Mouse (Mus musculus) liver, embryonic 15.5 days (tissue): ENCODE results near the gene Ptprh. TPM values are rescaled to one million over a fixed set of nuclear protein-coding genes. Genes with fewer than 3 reads are reported as not detected.

Experiments used
- ATAC-seq: fragments of 200-750 bp; cut with Nextera tagmentation; 2 replicates; pipeline ENCODE4 v1.8.0; 2017; ENCODE audit warnings: moderate number of reproducible peaks, mild to moderate bottlenecking, moderate library complexity; ENCODE audit not compliant: insufficient read depth
- H3K27ac ChIP-seq: fragments of 300-500 bp; sonication (generic); replicated peaks from 2 replicates; pipeline ENCODE4 v1.5.1; 2015; ENCODE audit warnings: mild to moderate bottlenecking, inconsistent platforms
- H3K27me3 ChIP-seq: fragments of 300-500 bp; sonication (generic); 2 replicates; pipeline ENCODE4 v1.6.1; 2015; ENCODE audit warnings: mild to moderate bottlenecking, inconsistent platforms
- H3K36me3 ChIP-seq: fragments of 300-500 bp; sonication (generic); replicated peaks from 2 replicates; pipeline ENCODE4 v1.6.1; 2015; ENCODE audit warnings: moderate library complexity, mild to moderate bottlenecking, inconsistent platforms
- H3K4me1 ChIP-seq: fragments of 300-500 bp; sonication (generic); replicated peaks from 2 replicates; pipeline ENCODE4 v1.6.1; 2015; ENCODE audit warnings: inconsistent platforms
- H3K4me2 ChIP-seq: fragments of 300-500 bp; sonication (generic); 2 replicates; pipeline ENCODE4 v1.6.1; 2015; ENCODE audit warnings: moderate library complexity, mild to moderate bottlenecking, inconsistent platforms
- H3K4me3 ChIP-seq: fragments of 300-500 bp; sonication (generic); replicated peaks from 2 replicates; pipeline ENCODE4 v1.5.1; 2015; ENCODE audit warnings: mild to moderate bottlenecking, inconsistent platforms
- H3K9ac ChIP-seq: fragments of 300-500 bp; sonication (generic); 2 replicates; pipeline ENCODE4 v1.6.1; 2015; ENCODE audit warnings: moderate library complexity, mild to moderate bottlenecking, inconsistent platforms
- H3K9me3 ChIP-seq: fragments of 300-500 bp; sonication (generic); replicated peaks from 2 replicates; pipeline ENCODE4 v1.6.1; 2016; ENCODE audit warnings: inconsistent platforms
- WGBS: fragments of 180-500 bp; shearing (Covaris S2); methylation state at CpG from one replicate; pipeline ENCODE4 v1.1.7; 2015; ENCODE audit warnings: mixed read lengths; ENCODE audit not compliant: insufficient replicate concordance; 5-methylcytosine and 5-hydroxymethylcytosine counted together
- polyA plus RNA-seq: library from polyadenylated mRNA; unstranded; fragments of >200 nt; fragmentation: Nextera tagmentation; extraction: Ambion mirVana; gene quantifications from 2 replicates; pipeline ENCODE4 v1.2.1, GENCODE M21; 2015

Ptprh gene
- polyA plus RNA-seq, 1 experiment from 2014 or later = not detected

DNA sequence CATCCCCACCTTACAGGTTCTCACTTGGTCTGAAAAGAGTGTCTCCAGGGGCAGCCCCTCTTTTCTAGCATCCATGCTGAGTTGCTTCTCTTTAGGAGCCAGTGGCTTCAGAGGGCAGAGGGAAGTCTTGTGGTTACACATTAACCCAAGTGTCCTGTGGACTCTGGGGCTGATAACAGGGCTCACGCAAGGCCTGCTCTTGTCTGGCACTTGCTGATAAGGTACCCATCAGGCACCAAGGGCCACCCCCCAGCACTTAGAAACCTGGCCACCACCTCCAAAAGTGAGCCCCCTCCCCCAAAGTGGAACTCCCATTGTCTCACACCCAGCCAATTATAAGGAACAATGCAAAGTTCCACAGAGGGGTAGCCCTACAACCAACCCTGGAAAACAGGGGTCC lies 26.4 kb upstream of the Ptprh start:
- Histone ChIP-seq H3K27ac (peak overlapping the region; percentile 97), H3K27me3 (no peaks in the 10 kb centered on the region), H3K4me2 (peak overlapping the region; percentile 77), H3K36me3 (peaks cover 59% of the 10 kb centered on the region), H3K9me3 (no peaks in the 10 kb centered on the region), H3K4me1 (peaks cover 65% of the 10 kb centered on the region), H3K9ac (peak overlapping the region; percentile 67), H3K4me3 (peak overlapping the region; percentile 64)
- peak; percentile 91 for ATAC-seq
- WGBS = 8% methylated on average over 1 of the region's 1 CpGs

DNA sequence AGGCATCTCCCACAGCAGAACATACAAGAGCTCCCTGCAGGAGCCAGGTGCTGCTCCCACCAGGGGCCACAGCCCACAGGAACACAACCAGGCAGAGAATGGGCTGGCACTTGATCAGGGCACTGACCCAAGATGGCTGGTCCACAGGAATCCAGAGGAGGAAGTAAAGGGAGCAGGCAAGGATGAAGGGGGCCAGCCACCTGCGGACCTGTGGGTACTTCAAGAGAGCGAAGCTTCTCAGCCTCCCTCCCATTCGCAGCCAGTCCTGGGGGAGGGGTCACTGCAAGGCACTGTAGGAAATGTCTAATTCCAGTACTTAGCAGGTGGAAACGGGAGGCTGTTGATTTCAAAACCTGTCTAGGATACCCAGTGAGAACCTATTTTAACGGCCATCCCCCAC lies 25.7 kb upstream of the Ptprh start:
- WGBS = 19% methylated on average over 5 of the region's 5 CpGs
- Histone ChIP-seq H3K9me3 (no peaks in the 10 kb centered on the region), H3K36me3 (peaks cover 54% of the 10 kb centered on the region), H3K4me3 (peak overlapping the region; percentile 64), H3K4me2 (peak overlapping the region; percentile 77), H3K27me3 (no peaks in the 10 kb centered on the region), H3K4me1 (peaks cover 65% of the 10 kb centered on the region), H3K27ac (peak overlapping the region; percentile 97), H3K9ac (peak overlapping the region; percentile 67)
- ATAC-seq = peak; percentile 55

DNA sequence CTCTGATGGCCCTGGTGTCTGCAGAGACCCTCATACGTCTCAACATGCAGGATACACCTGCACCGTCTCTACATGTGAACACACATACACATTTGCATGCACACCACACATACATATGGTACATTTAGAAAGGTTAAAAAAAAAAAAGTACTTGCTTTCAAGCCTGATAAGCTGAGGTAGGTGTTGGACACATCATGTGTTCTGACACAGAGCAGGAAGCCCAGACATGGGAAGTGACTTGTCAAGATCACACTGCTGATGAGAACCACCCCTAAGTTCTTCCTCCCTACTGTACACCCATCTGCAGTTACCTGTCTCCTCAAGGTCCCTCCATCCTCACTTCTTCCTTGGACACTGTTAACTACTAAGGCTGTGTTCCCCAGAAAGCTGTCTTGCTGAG lies 22.1 kb upstream of the Ptprh start:
- no peaks in the 10 kb centered on the region for H3K9me3 ChIP-seq
- H3K27ac ChIP-seq = no peak overlapping the region; the same call in 1 of the 2 replicates

DNA sequence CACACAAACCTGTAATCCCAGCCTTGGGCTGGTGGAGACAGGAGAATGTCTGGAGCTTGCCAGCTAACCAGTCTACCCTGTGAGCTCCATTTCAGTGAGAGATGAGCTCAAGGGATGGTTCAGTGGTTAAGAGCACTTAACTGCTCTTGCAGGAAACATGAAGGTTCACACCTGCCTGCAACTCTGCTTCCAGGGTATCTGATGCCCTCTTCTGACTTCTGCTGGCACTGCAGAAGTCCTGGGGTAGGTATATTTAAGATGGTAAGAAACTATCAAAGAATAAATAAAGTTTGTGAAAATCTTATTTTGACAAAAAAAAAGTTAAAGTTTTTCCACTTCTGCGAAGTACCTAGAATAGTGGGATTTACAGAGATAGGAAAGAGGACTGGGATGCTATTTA lies 20.5 kb upstream of the Ptprh start:
- no peak overlapping the region for H3K4me2 ChIP-seq
- H3K9me3 ChIP-seq = no peaks in the 10 kb centered on the region
- peaks cover 15% of the 10 kb centered on the region for H3K36me3 ChIP-seq
- no peak overlapping the region for H3K9ac ChIP-seq
- H3K4me1 ChIP-seq = peaks cover 46% of the 10 kb centered on the region
- ATAC-seq = no peak
- no peaks in the 10 kb centered on the region for H3K27me3 ChIP-seq
- H3K4me3 ChIP-seq = no peak overlapping the region
- WGBS = 48% methylated on average over 1 of the region's 1 CpGs
- H3K27ac ChIP-seq = no peak overlapping the region; the same call in 1 of the 2 replicates

More for the DNA sequence above, 22.1 kb upstream of the Ptprh start:
- no peak for ATAC-seq
- Histone ChIP-seq H3K27me3 (no peaks in the 10 kb centered on the region), H3K4me2 (no peak overlapping the region), H3K9ac (no peak overlapping the region), H3K36me3 (peaks cover 19% of the 10 kb centered on the region), H3K4me1 (peaks cover 53% of the 10 kb centered on the region), H3K4me3 (no peak overlapping the region)
- WGBS = 76% methylated on average over 2 of the region's 2 CpGs

DNA sequence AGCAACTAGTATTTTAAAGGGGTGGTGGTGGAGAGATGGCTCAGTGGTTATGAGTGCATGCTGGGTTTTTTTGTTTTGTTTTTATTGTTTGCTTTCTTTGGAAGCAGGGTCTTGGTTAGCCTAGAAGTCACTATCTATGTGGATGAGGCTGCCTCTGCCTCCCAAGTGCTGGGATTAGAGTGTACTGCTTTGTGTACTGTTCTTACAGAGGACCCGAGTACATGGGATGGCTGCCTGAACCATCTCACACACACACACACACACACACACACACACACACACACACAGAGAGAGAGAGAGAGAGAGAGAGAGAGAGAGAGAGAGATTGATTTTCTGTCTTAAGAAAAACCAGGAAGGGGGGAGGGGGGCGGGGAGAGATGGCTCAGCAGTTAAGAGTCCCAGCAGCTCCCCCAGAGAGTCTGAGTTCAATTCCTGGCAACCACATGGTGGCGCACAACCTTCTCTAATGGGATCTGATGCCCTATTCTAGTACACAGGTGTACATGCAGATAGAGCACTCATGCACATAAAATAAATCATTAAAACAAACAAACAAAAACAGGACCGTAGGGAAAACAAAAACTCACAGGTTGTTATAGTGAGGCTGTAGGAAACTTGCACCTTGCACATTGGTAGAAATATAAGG lies 19.8 kb upstream of the Ptprh start:
- Histone ChIP-seq H3K9me3 (no peaks in the 10 kb centered on the region), H3K4me2 (no peak overlapping the region), H3K36me3 (peaks cover 8% of the 10 kb centered on the region), H3K9ac (no peak overlapping the region), H3K4me1 (peaks cover 39% of the 10 kb centered on the region), H3K27ac (no peak overlapping the region), H3K27me3 (no peaks in the 10 kb centered on the region), H3K4me3 (no peak overlapping the region)
- peak; percentile 61 for ATAC-seq
- WGBS = 18% methylated on average over 4 of the region's 4 CpGs

DNA sequence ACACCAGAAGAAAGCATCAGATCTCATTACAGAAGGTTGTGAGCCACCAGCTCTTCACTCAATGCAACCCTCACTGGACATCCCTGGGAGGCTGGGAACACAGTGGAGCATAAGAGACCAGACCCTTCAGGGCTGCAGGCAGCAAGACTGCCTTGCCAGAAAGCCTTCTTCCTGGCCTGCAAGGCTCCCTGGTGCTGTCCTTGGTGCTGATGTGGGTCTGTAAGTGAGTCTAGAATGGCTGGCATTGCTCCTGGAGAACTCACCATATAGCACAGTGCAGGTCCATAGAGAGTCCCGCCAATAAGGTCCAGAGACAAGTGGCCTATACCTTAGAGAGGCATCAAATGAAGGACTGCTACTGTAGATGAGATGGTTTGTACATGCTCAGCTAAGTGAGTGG lies 16.1 kb upstream of the Ptprh start:
- H3K4me2 ChIP-seq = no peak overlapping the region
- 10% methylated on average over 1 of the region's 1 CpGs for WGBS
- H3K9me3 ChIP-seq = no peaks in the 10 kb centered on the region
- no peak for ATAC-seq
- no peak overlapping the region for H3K9ac ChIP-seq
- H3K4me1 ChIP-seq = peaks cover 11% of the 10 kb centered on the region
- no peak overlapping the region for H3K27ac ChIP-seq
- no peak overlapping the region for H3K4me3 ChIP-seq
- no peaks in the 10 kb centered on the region; the same call in 1 of the 2 replicates for H3K36me3 ChIP-seq
- H3K27me3 ChIP-seq = no peaks in the 10 kb centered on the region

DNA sequence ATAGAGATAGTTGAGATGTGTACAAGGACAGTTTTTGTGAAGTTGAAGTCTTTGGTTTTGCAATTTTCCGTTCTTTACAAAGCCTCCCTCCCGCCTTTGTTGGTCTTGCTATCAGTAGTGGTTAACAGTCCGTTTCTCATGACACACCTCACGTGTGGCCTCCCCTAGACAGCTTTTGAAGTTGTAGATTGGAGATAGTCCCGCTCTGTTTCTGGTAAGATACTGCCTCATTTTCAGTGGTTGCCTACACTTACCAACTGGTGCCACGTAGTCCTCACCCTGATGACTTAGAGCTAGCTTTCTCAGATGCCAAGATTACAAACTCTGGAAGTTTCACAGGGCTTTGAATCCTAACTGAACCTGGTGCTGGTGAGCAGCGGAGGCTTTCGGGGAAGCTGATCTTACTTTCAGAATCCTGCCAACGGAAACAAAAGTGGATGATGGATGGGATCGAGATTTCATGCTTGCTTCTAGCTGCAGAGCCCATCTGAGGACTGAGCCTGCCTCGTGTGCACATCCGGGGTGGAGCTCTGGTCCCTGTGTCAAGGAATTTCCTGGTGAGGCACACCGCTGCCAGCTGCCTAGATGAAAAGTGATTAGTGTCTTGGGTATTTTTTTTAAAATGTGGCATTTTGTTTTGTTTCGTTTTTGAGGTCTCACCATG lies 10.0 kb upstream of the Ptprh start:
- no peaks in the 10 kb centered on the region for H3K9me3 ChIP-seq
- peak overlapping the region; percentile 30; the same call in 1 of the 2 replicates for H3K9ac ChIP-seq
- peak overlapping the region; percentile 81 for H3K27ac ChIP-seq
- H3K4me1 ChIP-seq = peaks cover 13% of the 10 kb centered on the region
- peak overlapping the region; percentile 27 for H3K4me3 ChIP-seq
- WGBS = 19% methylated on average over 14 of the region's 14 CpGs
- H3K4me2 ChIP-seq = peak overlapping the region; percentile 62
- ATAC-seq = peak; percentile 94
- no peaks in the 10 kb centered on the region for H3K27me3 ChIP-seq
- no peaks in the 10 kb centered on the region for H3K36me3 ChIP-seq

DNA sequence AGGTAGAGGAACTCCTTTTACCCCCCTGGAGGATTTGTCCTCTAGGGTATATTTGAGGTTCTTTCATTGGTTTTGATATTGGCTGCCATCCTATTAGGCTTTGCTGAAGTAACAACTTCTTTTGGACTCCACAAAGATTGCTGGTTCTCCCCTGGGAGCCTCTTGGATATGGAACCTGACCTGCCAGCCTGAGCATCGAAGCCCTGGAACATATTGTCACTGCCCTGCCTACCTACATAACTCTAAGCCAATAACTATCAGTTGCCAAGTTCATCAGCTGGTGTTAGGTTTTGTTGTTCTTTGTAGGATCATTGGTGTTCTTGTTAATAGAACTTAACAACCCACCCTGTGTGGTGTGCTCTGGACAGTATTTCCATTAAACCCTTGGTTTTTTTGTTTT lies 9.1 kb upstream of the Ptprh start:
- no peak overlapping the region for H3K27ac ChIP-seq
- no peaks in the 10 kb centered on the region for H3K9me3 ChIP-seq
- WGBS = 64% methylated on average over 1 of the region's 1 CpGs
- H3K27me3 ChIP-seq = no peaks in the 10 kb centered on the region
- H3K4me1 ChIP-seq = peaks cover 16% of the 10 kb centered on the region
- no peaks in the 10 kb centered on the region for H3K36me3 ChIP-seq
- no peak overlapping the region for H3K4me2 ChIP-seq
- ATAC-seq = no peak
- no peak overlapping the region for H3K4me3 ChIP-seq
- no peak overlapping the region for H3K9ac ChIP-seq

DNA sequence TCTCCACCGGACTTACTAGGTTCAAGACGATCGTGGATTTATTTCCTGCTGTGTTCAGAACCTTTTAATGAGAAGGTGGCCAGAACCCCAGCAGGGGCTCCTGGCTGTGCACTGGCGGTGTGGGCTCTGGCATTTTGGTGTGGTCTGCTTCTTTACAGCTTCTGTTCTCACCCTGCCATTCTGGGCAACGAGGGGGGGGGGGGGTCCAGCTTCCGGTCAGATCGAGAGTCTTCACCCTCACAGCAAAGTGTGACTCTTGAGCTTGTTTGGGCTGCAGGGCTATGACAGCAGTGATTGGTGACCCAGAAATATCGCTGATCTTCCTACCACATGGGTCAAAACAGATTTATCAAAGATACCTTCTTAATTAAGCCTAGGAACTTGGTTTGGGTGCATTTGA lies 8.5 kb upstream of the Ptprh start:
- Histone ChIP-seq H3K4me1 (peaks cover 17% of the 10 kb centered on the region), H3K36me3 (no peaks in the 10 kb centered on the region), H3K9me3 (no peaks in the 10 kb centered on the region), H3K27me3 (no peaks in the 10 kb centered on the region), H3K27ac (no peak overlapping the region), H3K9ac (no peak overlapping the region), H3K4me3 (no peak overlapping the region), H3K4me2 (no peak overlapping the region)
- 59% methylated on average over 8 of the region's 8 CpGs for WGBS
- ATAC-seq = no peak

DNA sequence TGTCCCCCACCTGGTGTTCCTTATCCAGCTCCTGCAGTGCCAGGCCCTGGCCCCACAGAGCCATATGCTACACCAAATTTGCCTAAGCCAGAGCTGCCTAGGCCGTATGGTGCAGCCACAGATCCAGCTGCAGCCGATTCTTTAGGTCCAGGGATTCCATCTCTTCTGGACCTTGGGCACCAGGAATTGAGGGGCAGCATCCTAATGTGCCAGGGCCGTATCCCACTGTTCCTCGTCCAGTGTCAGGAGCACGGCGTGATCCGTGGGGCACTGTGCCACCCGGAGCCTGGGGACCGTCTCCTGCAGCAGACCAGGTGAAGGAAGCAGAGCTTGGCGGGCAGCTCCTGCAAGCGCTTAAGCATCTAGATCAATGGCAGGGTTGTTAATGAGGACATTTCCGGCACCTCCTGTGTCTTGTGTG lies 8.1 kb upstream of the Ptprh start:
- H3K27ac ChIP-seq = no peak overlapping the region
- WGBS = 76% methylated on average over 12 of the region's 12 CpGs
- no peaks in the 10 kb centered on the region for H3K9me3 ChIP-seq
- no peak overlapping the region for H3K9ac ChIP-seq
- ATAC-seq = no peak
- H3K36me3 ChIP-seq = no peaks in the 10 kb centered on the region
- H3K4me1 ChIP-seq = peaks cover 17% of the 10 kb centered on the region
- no peak overlapping the region for H3K4me3 ChIP-seq
- H3K27me3 ChIP-seq = no peaks in the 10 kb centered on the region
- no peak overlapping the region for H3K4me2 ChIP-seq

DNA sequence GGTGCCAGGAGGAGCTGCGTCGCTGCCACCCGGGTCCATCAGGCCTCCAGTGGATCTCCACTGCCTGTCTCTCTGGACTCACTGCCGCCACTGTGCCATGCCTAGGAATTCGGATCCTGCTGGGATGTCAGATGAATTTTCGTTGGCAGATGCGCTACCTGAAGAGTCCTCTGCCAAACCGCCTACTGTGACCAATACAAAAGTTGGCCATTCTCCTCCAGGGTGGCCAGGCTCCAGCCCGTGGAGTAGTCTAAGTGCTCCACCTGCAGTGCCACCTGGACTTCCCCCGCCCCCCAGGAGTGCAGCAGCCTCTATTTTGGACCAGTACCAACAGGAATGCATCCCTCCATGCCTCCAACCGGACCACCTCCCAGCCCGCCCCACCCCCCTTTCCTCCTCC lies 7.7 kb upstream of the Ptprh start:
- no peak overlapping the region for H3K4me3 ChIP-seq
- no peak overlapping the region for H3K27ac ChIP-seq
- no peak overlapping the region for H3K9ac ChIP-seq
- H3K36me3 ChIP-seq = no peaks in the 10 kb centered on the region
- WGBS = 72% methylated on average over 12 of the region's 12 CpGs
- H3K4me2 ChIP-seq = no peak overlapping the region
- peaks cover 17% of the 10 kb centered on the region for H3K4me1 ChIP-seq
- H3K9me3 ChIP-seq = no peaks in the 10 kb centered on the region
- H3K27me3 ChIP-seq = no peaks in the 10 kb centered on the region
- ATAC-seq = no peak
